Mouse (Mus musculus): ENCODE measurements at regions not wholly inside any gene's neighbourhood (a gene's known extent, or its start where the extent isn't known, plus 50 kb on each side); places are given as distances from the start of the nearest gene placed in this dataset.

DNA sequence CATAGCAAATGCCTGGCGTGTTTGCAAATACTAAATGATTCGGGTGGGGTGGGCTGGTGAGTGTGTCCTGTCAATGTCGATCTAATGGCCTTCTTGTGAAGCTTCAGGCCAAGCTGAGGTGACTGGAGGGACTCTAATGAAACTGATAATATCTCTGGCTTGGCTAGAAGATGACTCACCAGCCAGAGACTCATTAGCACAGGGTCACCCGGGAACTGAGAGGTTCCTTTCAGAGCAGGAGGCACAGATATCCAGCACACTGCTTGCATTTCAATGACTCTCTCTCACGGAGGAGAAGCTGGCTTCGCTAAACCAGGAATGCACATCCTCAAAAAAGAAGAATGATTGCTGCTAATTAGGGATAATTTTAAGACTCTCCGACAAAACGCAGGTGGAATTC, 349.8 kb downstream of the Lpin1 start:
- TF ChIP-seq POLR2A (IDR thresholded peaks at IDR 0.05; ENCODE audit: low read depth, low read length) = no peak
- no peak for TF ChIP-seq CTCF (IDR thresholded peaks at IDR 0.05; ENCODE audit: borderline replicate concordance, insufficient read depth, low read length)
